Mouse (Mus musculus) heart, postnatal 0 days (tissue): ENCODE measurements around the gene Mitd1.

Experiments
- CTCF ChIP-seq: IDR thresholded peaks from 2 replicates; pipeline ENCODE4 v1.5.1; 2016; ENCODE audit warnings: antibody characterized with exemption, control low read depth, low read depth
- EP300 ChIP-seq: IDR thresholded peaks from 2 replicates; pipeline ENCODE4 v1.6.1; 2016; ENCODE audit warnings: antibody characterized with exemption, low read depth

- TF ChIP-seq CTCF (no peak), EP300 (no peak)
Measured at GRCm38 (mm10) chr1:37900288-37900687, 10.1 kb upstream of the Mitd1 start.
